In the genomic region with DNA sequence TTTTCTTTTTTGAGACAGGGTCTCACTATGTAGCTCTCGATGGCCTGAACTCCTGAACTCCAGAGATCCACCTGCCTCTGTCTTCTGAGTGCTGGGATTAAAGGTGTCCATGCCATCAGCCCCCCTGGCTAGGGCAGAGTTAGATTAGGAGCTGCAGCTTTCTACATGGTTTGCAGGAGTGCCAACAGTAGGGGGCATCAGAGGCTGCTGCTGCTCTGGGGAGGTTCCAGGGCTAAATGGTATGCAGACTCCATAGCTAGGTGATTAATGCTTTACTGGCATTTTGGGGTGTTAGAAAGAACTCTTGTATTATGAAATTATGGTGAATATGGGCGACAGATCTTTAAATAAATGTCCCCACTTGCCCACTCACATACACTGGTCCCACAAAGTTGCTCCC, we compare ENCODE assay signal across 10 mouse cellular contexts. TPM values are rescaled to one million over a fixed set of nuclear protein-coding genes. Genes with fewer than 3 reads are reported as not detected.
DNase-seq lines count a peak whose midpoint lies in the region; ATAC-seq and TF ChIP-seq lines count a peak whose summit lies in the region.
"Had no signal": no experiment of that assay in that cellular context is flagged by ENCODE, and none has a peak within 500 bp of the region (broad histone marks: within the 10 kb centered on the region; RNA-seq: fewer than 3 reads in every experiment).

No protein-coding gene starts in this region.

- H3K36me3 ChIP-seq in liver, adult 2 months (ENCODE audit: control insufficient read depth, insufficient read depth, low read length) = no peaks in the 10 kb centered on the region
- H3K36me3 ChIP-seq in liver, embryonic 11.5 days (ENCODE audit: control insufficient read depth, insufficient read depth, low read length) = no peaks in the 10 kb centered on the region
- H3K36me3 ChIP-seq in intestine, embryonic 15.5 days = no peaks in the 10 kb centered on the region

- no peaks in the 10 kb centered on the region for H3K27me3 ChIP-seq in liver, adult 2 months (ENCODE audit: control insufficient read depth, insufficient read depth, low read length)
- H3K27me3 ChIP-seq in liver, embryonic 11.5 days (replicated peaks; ENCODE audit: control insufficient read depth, insufficient read depth, low read length) = peaks cover 2% of the 10 kb centered on the region; the same call in 1 of the 2 replicates
- no peaks in the 10 kb centered on the region for H3K27me3 ChIP-seq in intestine, embryonic 15.5 days (replicated peaks)

- H3K79me2 ChIP-seq in liver, adult 2 months (ENCODE audit: control insufficient read depth, insufficient read depth, low read length) = no peaks in the 10 kb centered on the region

- TF ChIP-seq POLR2A in liver, adult 2 months (IDR thresholded peaks at IDR 0.05; ENCODE audit: extremely low read depth, insufficient read depth, low read length) = no peak

- 40% methylated on average over 2 of the region's 2 CpGs for WGBS in liver, adult 2 months
- WGBS in liver, embryonic 11.5 days = 32% methylated on average over 2 of the region's 2 CpGs
- WGBS in intestine, embryonic 15.5 days = 54% methylated on average over 2 of the region's 2 CpGs

- peak; percentile 45; the same call in 1 of the 2 replicates for TF ChIP-seq CTCF in liver, adult 2 months (IDR thresholded peaks at IDR 0.05; ENCODE audit: low read depth, low read length)

- H3K9ac ChIP-seq in liver, adult 2 months (ENCODE audit: low read depth, low read length) = no peak overlapping the region
- no peak overlapping the region for H3K9ac ChIP-seq in liver, embryonic 11.5 days (ENCODE audit: low read depth, low read length)
- no peak overlapping the region for H3K9ac ChIP-seq in intestine, embryonic 15.5 days
- H3K9ac ChIP-seq: lung, embryonic 15.5 days had no signal

- peak; percentile 24 to 35 for DNase-seq in cerebellum, postnatal 36 days
- DNase-seq in cerebellum, adult 11-12 months = no peak
- no peak for DNase-seq in liver, adult 2 months (ENCODE audit: extremely low read depth, low read depth, low spot score)
- no peak for DNase-seq in liver, embryonic 11.5 days (ENCODE audit: low spot score)
- DNase-seq in left cerebral cortex, postnatal 25 days (ENCODE audit: low spot score in 2 of 2) = peak; percentile 30 to 62
- DNase-seq in right cerebral cortex, postnatal 4 days = peak; percentile 63

- H3K9me3 ChIP-seq in liver, embryonic 11.5 days (ENCODE audit: control insufficient read depth, low read length) = no peaks in the 10 kb centered on the region
- no peaks in the 10 kb centered on the region for H3K9me3 ChIP-seq in intestine, embryonic 15.5 days
- H3K9me3 ChIP-seq: G1E; lung, embryonic 15.5 days had no signal

- no peak overlapping the region for H3K4me2 ChIP-seq in liver, embryonic 11.5 days
- no peak overlapping the region for H3K4me2 ChIP-seq in intestine, embryonic 15.5 days (replicated peaks)
- H3K4me2 ChIP-seq: lung, embryonic 15.5 days had no signal

- intact Hi-C loops in left cerebral cortex, postnatal 25 days (cut with DNase I) = loop anchor here (1.0 to 10.0 kb wide), 2 partner anchors 189 to 512 kb away; no protein-coding TSS in a partner anchor

- ATAC-seq in liver, embryonic 11.5 days (replicated peaks; ENCODE audit: low FRiP score) = no peak
- ATAC-seq in common myeloid progenitor, adult 5-6 weeks (replicated peaks; ENCODE audit: low read depth, poor library complexity, severe bottlenecking) = 0 out of 2 replicates have a peak, but pooled peaks have one; percentile 31
- no peak for ATAC-seq in intestine, embryonic 15.5 days

- H3K4me3 ChIP-seq in liver, adult 2 months (ENCODE audit: insufficient read depth, low read depth, low read length) = no peak overlapping the region
- no peak overlapping the region for H3K4me3 ChIP-seq in liver, embryonic 11.5 days (ENCODE audit: low read depth, low read length)
- no peak overlapping the region for H3K4me3 ChIP-seq in intestine, embryonic 15.5 days (replicated peaks)
- H3K4me3 ChIP-seq: lung, embryonic 15.5 days had no signal

- no peaks in the 10 kb centered on the region for H3K4me1 ChIP-seq in liver, adult 2 months (ENCODE audit: control insufficient read depth, insufficient read depth, low read length)
- peaks cover 6% of the 10 kb centered on the region for H3K4me1 ChIP-seq in liver, embryonic 11.5 days (replicated peaks; ENCODE audit: control insufficient read depth, insufficient read depth, low read length)
- peaks cover 10% of the 10 kb centered on the region for H3K4me1 ChIP-seq in intestine, embryonic 15.5 days (replicated peaks)

- no peak overlapping the region for H3K27ac ChIP-seq in liver, adult 2 months (replicated peaks; ENCODE audit: insufficient read depth, low read depth, low read length)
- H3K27ac ChIP-seq in liver, embryonic 11.5 days (ENCODE audit: low read depth, low read length) = no peak overlapping the region
- H3K27ac ChIP-seq in intestine, embryonic 15.5 days = no peak overlapping the region
- H3K27ac ChIP-seq: lung, embryonic 15.5 days had no signal

RNA-seq across cellular contexts. Expression of a gene that starts 5.0 kb away (rescaled TPM):
- total RNA-seq in liver, adult 2 months (2014; rRNA removed) = 2.3 and 2.5 TPM in 2 replicates
- 8.0 and 8.7 TPM in 2 replicates for polyA plus RNA-seq in liver, adult 2 months (2012; rRNA removed)
- 11.7 and 12.5 TPM in 2 replicates for polyA plus RNA-seq in liver, embryonic 11.5 days (2014; fragmentation: Nextera tagmentation; extraction: Ambion mirVana)
- 7.1 and 8.3 TPM in 2 replicates for total RNA-seq in common myeloid progenitor, adult 5-6 weeks (2017)
- 1 to 10 TPM; 2.1 to 2.2 TPM for total RNA-seq in left cerebral cortex, postnatal 25 days (2021)
- polyA plus RNA-seq in intestine, embryonic 15.5 days (2015; fragmentation: Nextera tagmentation; extraction: Ambion mirVana) = 12.8 and 13.0 TPM in 2 replicates

RNA-seq across cellular contexts. Expression of a gene that starts 33.8 kb away (rescaled TPM):
- 14.5 and 15.4 TPM in 2 replicates for total RNA-seq in liver, adult 2 months (2014; rRNA removed)
- polyA plus RNA-seq in liver, adult 2 months (2012; rRNA removed) = 17.1 and 22.0 TPM in 2 replicates
- polyA plus RNA-seq in liver, embryonic 11.5 days (2014; fragmentation: Nextera tagmentation; extraction: Ambion mirVana) = 45.4 and 46.5 TPM in 2 replicates
- total RNA-seq in common myeloid progenitor, adult 5-6 weeks (2017) = 53.3 and 66.6 TPM in 2 replicates
- 10 to 100 TPM; 29.5 to 32.9 TPM for total RNA-seq in left cerebral cortex, postnatal 25 days (2021)
- polyA plus RNA-seq in intestine, embryonic 15.5 days (2015; fragmentation: Nextera tagmentation; extraction: Ambion mirVana) = 25.5 and 28.9 TPM in 2 replicates

Comparison
In these comparisons a context has a peak if more than half of its experiments do, and no peak if none do; other contexts are left out.
1. DNase-seq: peak in cerebellum, postnatal 36 days (2 of 2), left cerebral cortex, postnatal 25 days (2 of 2) and right cerebral cortex, postnatal 4 days (single experiment); none in cerebellum, adult 11-12 months (single experiment), liver, adult 2 months (single experiment) and liver, embryonic 11.5 days (single experiment).